Mouse (Mus musculus) ovary, postnatal 14 days (tissue): ENCODE measurements at regions not wholly inside any gene's neighbourhood (a gene's known extent, or its start where the extent isn't known, plus 50 kb on each side); places are given as distances from the start of the nearest gene placed in this dataset.
"Not testable (repeated sequence)": the region's sequence is repeated elsewhere in the genome, so short reads cannot be mapped to it uniquely, and the experiment has no call there.

Source experiments
- DNase-seq: peaks from one replicate; pipeline ENCODE4 v3.0.0; 2022; ENCODE audit warnings: low spot score

- DNase-seq, result no peak
These were observed 140.9 kb downstream of the Sall1 start for GRCm38 (mm10) chr8:88903094-88903493.

DNA sequence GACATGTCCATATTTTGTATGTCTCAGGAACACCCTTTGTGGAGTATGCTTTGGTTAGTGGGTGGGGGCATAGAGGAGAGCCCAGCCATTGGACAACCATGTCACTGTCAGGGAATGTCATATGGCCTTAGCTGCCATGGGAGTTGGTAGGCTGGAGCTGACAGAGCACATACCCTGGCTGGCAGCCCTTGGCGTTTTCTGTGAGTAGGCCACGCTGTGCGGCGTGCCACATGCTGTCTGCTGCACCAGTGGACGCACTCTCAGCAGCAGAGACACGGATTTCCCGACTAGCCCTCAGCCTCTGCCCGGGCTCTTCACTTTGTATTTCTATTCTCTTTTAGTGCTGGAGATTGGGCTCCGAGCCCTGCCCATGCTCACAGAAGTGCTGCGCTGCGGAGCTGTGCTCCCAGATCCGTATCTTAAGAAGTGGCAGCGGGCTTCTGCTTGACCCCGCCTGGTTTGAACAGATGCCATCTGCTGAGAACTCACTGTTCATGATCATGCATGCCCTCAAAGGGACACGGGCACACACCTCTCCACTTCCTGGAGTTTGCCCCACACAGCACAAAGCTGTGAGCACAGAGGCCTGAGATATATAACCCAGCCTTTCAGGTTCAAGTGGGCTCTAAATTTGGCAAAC lies 160.1 kb downstream of the Sall1 start:
- DNase-seq, result no peak

DNA sequence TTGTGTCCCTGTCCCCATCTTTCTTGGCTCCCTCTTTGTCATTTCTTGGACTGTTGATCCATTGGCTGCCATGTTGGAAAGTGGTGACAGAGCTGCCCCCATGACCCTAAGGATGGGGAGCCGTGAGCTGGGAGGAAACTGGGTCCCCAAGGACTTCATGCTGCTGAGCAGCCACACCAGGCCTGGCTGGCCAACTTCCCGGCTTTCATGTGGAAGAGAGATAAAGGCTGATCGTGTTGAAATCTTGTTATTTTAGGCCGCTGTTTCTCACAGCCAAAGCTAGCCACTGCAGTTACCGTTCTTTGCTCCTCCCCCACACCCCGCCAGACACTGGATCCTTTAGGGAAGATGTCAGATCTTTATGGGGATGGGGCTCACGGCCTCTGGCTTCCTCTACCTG lies 164.1 kb downstream of the Sall1 start:
- DNase-seq, result peak; percentile 10

DNA sequence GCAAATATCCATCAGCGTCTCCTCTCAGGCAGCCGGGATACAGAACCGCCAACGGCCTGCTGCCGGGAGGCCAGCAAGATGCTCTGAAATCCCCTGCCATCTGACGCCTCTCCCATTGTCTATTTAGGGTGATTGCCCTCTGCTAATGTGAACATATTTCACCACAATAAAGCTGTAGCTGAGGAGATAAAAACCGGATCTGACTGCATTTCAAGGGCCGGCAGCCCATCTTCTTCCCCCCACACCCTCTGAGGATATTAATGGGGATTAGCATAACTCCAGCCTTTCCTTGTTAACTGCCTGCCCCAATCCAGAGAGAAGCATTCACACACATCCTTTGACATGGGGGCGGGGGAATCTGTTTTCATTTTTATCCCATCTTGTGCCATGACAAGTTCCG lies 166.0 kb downstream of the Sall1 start:
- DNase-seq, result no peak

DNA sequence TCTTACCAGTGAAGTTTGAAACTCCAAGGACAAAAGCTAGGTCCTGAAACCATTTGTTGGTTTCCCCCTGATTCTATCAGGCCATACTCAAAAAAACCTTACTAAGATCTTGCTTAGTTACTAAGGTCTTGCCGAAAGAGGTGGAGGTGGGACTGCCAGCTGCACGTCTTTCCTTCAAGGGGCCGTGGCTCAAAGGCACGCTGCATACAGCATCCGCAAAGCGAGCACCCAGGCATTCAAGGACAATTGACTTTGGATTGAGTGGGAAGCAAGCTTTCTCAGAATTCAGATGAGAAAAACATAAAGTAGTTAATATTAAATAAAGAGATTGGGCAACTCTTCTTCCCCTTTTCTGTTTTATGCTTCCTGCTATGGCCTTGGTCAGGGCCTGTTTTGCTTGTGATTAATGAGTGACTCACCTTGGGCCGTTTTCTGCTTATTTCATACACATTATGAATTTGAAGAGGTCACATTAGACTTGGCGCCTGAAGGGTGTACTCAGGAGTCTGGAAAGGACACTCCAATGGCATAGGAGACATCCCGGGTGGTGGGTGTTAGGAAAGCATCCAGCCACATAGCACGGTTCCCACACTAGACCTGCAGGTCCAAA lies 166.1 kb downstream of the Cyld start:
- DNase-seq, result no peak

DNA sequence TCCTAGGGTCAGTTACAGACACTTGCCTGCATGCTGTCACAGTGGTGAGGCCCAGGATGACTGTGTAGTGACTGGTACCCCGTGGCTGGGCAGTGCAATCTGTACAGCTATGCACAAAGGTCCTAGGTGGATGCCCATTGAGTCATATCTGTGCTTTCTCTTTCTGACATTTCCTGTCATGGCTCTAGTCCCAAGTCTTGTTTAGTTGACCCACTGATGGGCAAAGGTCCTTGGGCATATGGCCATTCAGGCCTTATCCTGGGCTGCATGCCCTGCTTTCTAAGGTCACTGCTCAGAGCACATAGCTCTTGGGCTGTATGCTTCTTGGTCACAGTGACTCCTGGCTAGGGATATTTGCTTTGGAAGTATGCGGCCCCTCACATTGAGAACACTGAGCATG lies 160.4 kb downstream of the Cyld start:
- DNase-seq, result no peak

GRCm38 (mm10) chr8:88853200-88853599 lies 156.4 kb downstream of the Cyld start:
- no peak for DNase-seq

GRCm38 (mm10) chr8:88845916-88846315 lies 149.1 kb downstream of the Cyld start:
- no peak for DNase-seq

DNA sequence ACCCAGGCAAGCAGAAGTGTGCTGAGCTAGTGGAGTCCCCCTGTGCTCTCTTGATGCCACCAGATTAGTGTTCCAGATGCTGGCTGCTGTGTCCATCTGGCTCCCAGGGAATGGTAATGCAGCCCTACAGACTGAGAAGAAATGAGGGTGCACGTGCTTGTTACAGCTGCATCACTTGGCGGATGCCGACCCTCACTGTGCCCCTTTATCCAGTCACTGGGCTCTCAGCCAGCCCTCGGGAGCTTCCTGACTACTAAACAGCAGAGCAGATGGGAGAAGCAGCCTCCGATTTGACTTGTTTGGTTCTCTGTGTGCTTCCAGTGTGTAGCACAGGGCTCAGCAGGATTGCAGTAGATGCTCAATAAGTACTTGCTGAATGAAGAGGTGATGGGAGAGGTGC lies 147.5 kb downstream of the Cyld start:
- DNase-seq, result no peak

DNA sequence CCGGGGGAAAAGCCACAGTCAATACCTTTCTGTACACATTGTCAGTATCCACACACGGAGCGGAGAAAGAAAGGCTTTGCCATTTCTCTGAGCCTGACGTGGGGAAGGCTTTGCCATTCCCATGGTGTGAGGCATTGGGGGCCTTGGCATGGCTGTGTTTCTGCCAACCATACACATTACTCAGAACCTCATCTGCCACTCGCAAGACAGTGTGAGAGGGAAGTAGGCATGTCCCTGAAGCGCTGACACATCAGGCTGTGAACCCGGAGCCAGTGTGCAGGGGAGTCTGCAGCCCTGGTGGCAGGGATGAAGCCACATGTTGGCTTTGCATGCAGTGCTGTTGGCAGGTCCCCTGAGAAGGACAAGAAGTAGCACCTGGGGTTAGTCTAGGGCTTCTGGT lies 145.6 kb downstream of the Cyld start:
- DNase-seq, result no peak

DNA sequence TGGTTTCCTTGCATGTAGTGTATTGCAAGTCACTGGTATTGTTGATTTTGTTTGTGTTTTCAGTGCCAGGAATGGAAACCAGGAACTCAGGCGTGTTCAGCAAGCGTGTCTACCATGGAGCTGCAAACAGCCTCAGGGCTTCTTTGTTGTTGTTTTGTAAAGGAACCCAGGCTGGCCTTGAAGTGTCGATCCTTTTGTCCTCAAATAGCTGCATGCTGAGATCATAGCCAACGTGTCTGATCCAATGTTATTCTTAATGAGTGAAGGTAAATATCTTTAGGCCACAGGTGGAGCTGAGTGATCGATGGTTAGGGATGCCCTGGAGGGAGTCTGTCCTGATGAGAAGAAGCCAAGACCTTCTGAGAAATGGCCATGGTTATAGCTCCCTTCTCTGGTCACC lies 143.3 kb downstream of the Cyld start:
- DNase-seq, result no peak

GRCm38 (mm10) chr8:88835756-88836291 lies 139.0 kb downstream of the Cyld start:
- no peak for DNase-seq

GRCm38 (mm10) chr8:88825816-88826215 lies 129.0 kb downstream of the Cyld start:
- DNase-seq, result no peak

DNA sequence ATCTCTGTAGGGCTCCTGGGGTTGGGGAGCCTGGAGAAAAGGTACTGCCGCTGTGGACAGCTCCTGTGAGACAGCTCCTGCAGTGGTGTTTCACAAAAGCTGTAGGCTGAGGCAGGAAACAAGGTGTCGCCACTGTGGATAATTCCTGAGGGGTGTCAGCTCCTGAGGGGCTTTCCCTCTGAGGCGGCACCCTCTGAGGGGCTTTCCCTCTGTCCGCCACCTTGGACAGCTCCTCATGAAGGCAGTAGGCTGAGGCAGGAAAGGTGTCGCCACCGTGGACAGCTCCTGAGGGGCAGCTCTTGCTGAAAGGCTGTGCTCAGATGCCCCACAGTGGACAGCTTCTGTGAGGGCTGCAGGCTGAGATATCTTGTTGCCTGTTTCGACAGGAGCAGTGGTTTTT lies 127.1 kb downstream of the Cyld start:
- no peak for DNase-seq

- DNase-seq, result no peak
These were observed 123.5 kb downstream of the Cyld start for GRCm38 (mm10) chr8:88820275-88820850.

GRCm38 (mm10) chr8:88816461-88816860 lies 119.6 kb downstream of the Cyld start:
- DNase-seq, result no peak

DNA sequence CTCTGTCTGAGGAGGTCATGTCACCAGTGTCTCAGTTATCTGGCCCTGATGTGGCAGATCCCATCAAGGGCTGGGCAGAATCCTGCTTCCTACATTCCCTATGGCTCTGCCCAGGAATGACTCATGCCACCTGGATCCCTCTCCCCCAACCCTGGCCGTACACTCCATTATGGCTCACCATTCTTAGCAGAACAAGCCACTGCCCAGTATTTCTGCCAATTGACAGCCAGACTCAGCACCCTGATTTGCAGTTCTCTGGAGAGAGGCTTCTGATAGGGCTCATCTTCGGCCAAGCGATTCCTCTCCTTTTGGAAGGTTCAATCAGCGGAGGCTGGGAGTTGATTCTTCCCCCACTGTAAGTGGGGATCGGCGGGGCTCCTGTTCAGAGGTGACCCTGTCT lies 117.4 kb downstream of the Cyld start:
- DNase-seq, result no peak

GRCm38 (mm10) chr8:88812901-88813676 lies 116.3 kb downstream of the Cyld start:
- DNase-seq, result no peak

DNA sequence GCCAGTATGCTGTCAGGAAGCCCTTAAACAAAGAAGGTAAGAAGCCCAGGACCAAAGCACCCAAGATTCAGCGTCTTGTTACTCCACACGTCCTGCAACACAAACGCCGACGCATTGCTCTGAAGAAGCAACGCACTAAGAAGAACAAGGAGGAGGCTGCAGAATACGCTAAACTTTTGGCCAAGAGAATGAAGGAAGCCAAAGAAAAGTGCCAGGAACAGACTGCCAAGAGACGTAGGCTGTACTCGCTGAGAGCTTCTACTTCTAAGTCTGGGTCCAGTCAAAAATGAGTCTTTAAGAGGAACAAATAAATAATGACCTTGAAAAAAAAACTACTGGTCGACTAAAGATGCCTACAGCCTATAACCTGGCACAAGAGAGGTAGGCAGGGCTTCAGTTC lies 110.0 kb downstream of the Cyld start:
- DNase-seq, result not testable (repeated sequence)
